Mouse (Mus musculus): ENCODE data around the gene Xxylt1. TPM values are rescaled to one million over a fixed set of nuclear protein-coding genes. Genes with fewer than 3 reads are reported as not detected.

Gene Xxylt1
- polyA plus RNA-seq, 1 experiment from 2014 or later = 13.7 TPM

DNA sequence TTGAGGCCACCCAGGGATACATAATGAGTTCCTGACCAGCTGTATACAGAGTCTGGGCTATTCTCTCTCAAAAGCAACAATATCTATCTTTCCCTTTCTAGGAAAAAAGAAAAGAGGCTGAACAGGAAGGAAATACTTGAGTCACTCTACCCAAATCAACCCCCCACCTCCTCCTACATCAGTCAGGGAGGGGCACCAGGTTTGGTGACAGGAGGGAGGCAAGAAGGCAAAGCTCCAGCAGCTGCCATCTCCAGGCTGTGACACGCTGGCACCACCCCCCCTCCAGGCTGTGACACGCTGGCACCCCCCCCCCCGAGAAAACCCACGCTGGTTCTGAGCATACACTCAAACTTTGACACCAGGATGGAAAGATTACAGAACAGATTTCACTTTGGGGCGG lies 85.8 kb downstream of the Xxylt1 start:
- Histone ChIP-seq H3K4me1 (ENCODE audit: control insufficient read depth, insufficient read depth, low read length) (peaks cover 6% of the 10 kb centered on the region), H3K27me3 (ENCODE audit: control insufficient read depth, insufficient read depth, low read depth, low read length) (no peaks in the 10 kb centered on the region), H3K9me3 (replicated peaks; ENCODE audit: control insufficient read depth, low read length, poor library complexity, severe bottlenecking) (no peaks in the 10 kb centered on the region), H3K9ac (ENCODE audit: low read depth, low read length) (no peak overlapping the region), H3K4me2 (ENCODE audit: low read length) (no peak overlapping the region), H3K36me3 (ENCODE audit: control insufficient read depth, insufficient read depth, low read length) (no peaks in the 10 kb centered on the region), H3K27ac (ENCODE audit: low read length) (no peak overlapping the region), H3K4me3 (ENCODE audit: low read depth, low read length) (no peak overlapping the region)
- 86% methylated on average over 5 of the region's 5 CpGs for WGBS
- no peak for ATAC-seq

DNA sequence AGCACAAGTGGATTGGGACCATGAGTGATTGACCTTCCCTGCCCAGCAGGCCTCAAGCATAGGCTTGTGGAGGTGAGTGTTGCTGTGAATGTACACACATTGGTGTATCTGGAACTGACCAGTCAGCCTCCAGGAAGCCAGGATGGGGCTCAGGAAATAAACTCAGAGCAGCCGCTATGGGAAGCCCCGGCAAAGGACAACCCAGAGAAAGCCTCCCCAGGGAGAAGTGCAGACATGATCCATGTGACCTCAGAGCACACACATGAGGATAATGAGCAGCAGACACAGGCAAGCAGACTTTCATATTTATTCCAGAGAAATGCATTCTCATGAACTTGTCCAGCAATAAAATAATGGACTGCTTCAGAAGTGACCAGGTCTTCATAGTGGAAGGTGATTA lies 86.4 kb downstream of the Xxylt1 start:
- ATAC-seq = no peak
- H3K36me3 ChIP-seq (ENCODE audit: control insufficient read depth, insufficient read depth, low read length) = no peaks in the 10 kb centered on the region
- 72% methylated on average over 2 of the region's 2 CpGs for WGBS
- H3K4me3 ChIP-seq (ENCODE audit: low read depth, low read length) = no peak overlapping the region
- H3K27me3 ChIP-seq (ENCODE audit: control insufficient read depth, insufficient read depth, low read depth, low read length) = no peaks in the 10 kb centered on the region
- H3K4me2 ChIP-seq (ENCODE audit: low read length) = no peak overlapping the region
- no peaks in the 10 kb centered on the region for H3K9me3 ChIP-seq (replicated peaks; ENCODE audit: control insufficient read depth, low read length, poor library complexity, severe bottlenecking)
- no peak overlapping the region for H3K27ac ChIP-seq (ENCODE audit: low read length)
- peaks cover 6% of the 10 kb centered on the region for H3K4me1 ChIP-seq (ENCODE audit: control insufficient read depth, insufficient read depth, low read length)
- no peak overlapping the region for H3K9ac ChIP-seq (ENCODE audit: low read depth, low read length)

DNA sequence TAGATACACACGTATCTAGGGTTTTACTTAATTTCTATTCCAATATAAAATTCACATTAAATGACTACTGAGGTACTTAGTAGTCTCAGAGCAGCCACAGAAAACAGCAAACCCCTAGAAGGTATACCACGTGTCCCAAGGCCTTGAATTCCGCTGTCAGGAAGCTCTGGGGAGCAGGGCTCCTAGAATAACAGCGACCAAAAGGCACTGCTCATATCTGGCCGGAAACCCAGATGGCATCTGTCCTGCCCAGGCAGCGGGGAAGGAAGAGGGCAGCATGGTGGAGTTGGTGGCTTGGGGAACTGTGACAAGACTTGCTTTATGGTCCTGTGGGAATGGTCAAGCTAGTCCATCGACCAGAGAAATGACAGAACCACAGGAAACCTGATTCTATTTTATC lies 86.9 kb downstream of the Xxylt1 start:
- H3K9me3 ChIP-seq (replicated peaks; ENCODE audit: control insufficient read depth, low read length, poor library complexity, severe bottlenecking) = no peaks in the 10 kb centered on the region
- no peak overlapping the region for H3K4me3 ChIP-seq (ENCODE audit: low read depth, low read length)
- no peak overlapping the region for H3K4me2 ChIP-seq (ENCODE audit: low read length)
- H3K27ac ChIP-seq (ENCODE audit: low read length) = no peak overlapping the region
- H3K36me3 ChIP-seq (ENCODE audit: control insufficient read depth, insufficient read depth, low read length) = no peaks in the 10 kb centered on the region
- H3K9ac ChIP-seq (ENCODE audit: low read depth, low read length) = no peak overlapping the region
- H3K27me3 ChIP-seq (ENCODE audit: control insufficient read depth, insufficient read depth, low read depth, low read length) = no peaks in the 10 kb centered on the region
- 83% methylated on average over 7 of the region's 7 CpGs for WGBS
- peaks cover 6% of the 10 kb centered on the region for H3K4me1 ChIP-seq (ENCODE audit: control insufficient read depth, insufficient read depth, low read length)
- ATAC-seq = no peak

DNA sequence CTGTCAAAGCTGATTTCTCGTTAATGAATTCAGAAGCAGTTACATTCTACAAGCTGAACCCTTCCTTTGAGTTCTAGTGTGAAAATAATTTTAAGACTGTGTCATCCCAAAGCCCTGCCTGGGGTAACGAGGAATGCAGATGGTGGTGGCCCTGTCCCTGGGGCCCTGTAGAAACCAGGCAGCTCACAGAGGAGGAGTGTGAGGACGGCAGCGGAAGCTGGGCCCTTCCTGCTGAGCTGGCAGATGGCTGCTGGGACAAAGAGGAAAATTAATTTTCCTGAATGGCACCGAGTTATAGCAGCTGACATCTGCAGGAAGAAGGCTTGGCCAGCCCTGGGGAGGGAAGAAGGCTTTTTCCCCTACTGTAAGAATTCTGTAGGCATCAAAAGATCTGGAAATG lies 88.7 kb downstream of the Xxylt1 start:
- peak overlapping the region; percentile 44; the same call in 1 of the 2 replicates for H3K27ac ChIP-seq (ENCODE audit: low read length)
- 33% methylated on average over 5 of the region's 5 CpGs for WGBS
- H3K4me3 ChIP-seq (ENCODE audit: low read depth, low read length) = no peak overlapping the region
- no peak overlapping the region for H3K9ac ChIP-seq (ENCODE audit: low read depth, low read length)
- ATAC-seq = no peak
- no peak overlapping the region for H3K4me2 ChIP-seq (ENCODE audit: low read length)
- H3K9me3 ChIP-seq (replicated peaks; ENCODE audit: control insufficient read depth, low read length, poor library complexity, severe bottlenecking) = no peaks in the 10 kb centered on the region
- no peaks in the 10 kb centered on the region for H3K36me3 ChIP-seq (ENCODE audit: control insufficient read depth, insufficient read depth, low read length)
- H3K4me1 ChIP-seq (ENCODE audit: control insufficient read depth, insufficient read depth, low read length) = peaks cover 15% of the 10 kb centered on the region
- H3K27me3 ChIP-seq (ENCODE audit: control insufficient read depth, insufficient read depth, low read depth, low read length) = no peaks in the 10 kb centered on the region

DNA sequence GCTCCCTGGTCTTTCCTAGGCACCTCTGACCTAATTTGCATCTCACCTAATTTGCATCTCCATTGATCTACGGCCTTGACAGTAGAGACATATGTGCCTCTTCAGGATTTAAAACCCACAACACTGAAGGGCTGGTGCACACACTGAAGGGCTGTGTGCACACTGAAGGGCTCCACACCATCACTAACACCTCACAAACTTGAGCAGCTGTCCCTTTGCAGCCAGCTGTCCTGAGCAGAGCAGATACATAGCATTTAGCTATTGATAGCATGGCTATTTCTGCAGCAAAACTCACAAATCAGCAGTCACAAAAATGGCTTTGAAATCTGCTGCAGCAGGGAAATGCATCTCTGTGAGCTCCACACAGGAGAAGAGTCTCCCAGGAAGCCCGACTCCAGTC lies 90.6 kb downstream of the Xxylt1 start:
- H3K27ac ChIP-seq (ENCODE audit: low read length) = no peak overlapping the region
- 25% methylated on average over 2 of the region's 2 CpGs for WGBS
- no peak for ATAC-seq

DNA sequence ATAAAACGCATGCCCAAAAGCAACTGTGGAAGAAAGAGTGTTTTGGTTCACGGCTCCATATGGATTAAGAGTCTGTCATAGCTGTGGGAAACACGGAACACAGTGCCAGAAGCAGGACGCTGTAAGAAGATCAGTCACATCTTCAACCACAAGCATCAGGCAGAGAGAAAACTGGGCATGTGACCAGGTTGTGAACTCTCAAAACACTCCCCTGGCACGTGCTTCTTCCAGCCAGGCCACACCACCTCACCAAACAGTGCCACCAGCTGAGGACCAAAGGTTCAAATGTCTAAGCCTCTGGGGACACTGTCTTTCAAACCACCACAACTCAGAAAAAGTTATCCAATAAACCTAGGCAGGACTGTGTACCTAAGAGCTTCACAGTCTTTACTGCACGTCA lies 93.0 kb downstream of the Xxylt1 start:
- WGBS = 70% methylated on average over 6 of the region's 6 CpGs
- no peak overlapping the region for H3K9ac ChIP-seq (ENCODE audit: low read depth, low read length)
- no peak overlapping the region for H3K4me3 ChIP-seq (ENCODE audit: low read depth, low read length)
- no peak for ATAC-seq
- no peaks in the 10 kb centered on the region for H3K36me3 ChIP-seq (ENCODE audit: control insufficient read depth, insufficient read depth, low read length)
- H3K9me3 ChIP-seq (replicated peaks; ENCODE audit: control insufficient read depth, low read length, poor library complexity, severe bottlenecking) = no peaks in the 10 kb centered on the region
- peak overlapping the region; percentile 42 for H3K27ac ChIP-seq (ENCODE audit: low read length)
- H3K27me3 ChIP-seq (ENCODE audit: control insufficient read depth, insufficient read depth, low read depth, low read length) = no peaks in the 10 kb centered on the region
- H3K4me1 ChIP-seq (ENCODE audit: control insufficient read depth, insufficient read depth, low read length) = peaks cover 24% of the 10 kb centered on the region
- no peak overlapping the region for H3K4me2 ChIP-seq (ENCODE audit: low read length)

More for the DNA sequence above, 90.6 kb downstream of the Xxylt1 start:
- Histone ChIP-seq H3K4me1 (ENCODE audit: control insufficient read depth, insufficient read depth, low read length) (peaks cover 16% of the 10 kb centered on the region), H3K9me3 (replicated peaks; ENCODE audit: control insufficient read depth, low read length, poor library complexity, severe bottlenecking) (no peaks in the 10 kb centered on the region), H3K4me2 (ENCODE audit: low read length) (no peak overlapping the region), H3K27me3 (ENCODE audit: control insufficient read depth, insufficient read depth, low read depth, low read length) (no peaks in the 10 kb centered on the region), H3K4me3 (ENCODE audit: low read depth, low read length) (no peak overlapping the region), H3K36me3 (ENCODE audit: control insufficient read depth, insufficient read depth, low read length) (no peaks in the 10 kb centered on the region), H3K9ac (ENCODE audit: low read depth, low read length) (no peak overlapping the region)

DNA sequence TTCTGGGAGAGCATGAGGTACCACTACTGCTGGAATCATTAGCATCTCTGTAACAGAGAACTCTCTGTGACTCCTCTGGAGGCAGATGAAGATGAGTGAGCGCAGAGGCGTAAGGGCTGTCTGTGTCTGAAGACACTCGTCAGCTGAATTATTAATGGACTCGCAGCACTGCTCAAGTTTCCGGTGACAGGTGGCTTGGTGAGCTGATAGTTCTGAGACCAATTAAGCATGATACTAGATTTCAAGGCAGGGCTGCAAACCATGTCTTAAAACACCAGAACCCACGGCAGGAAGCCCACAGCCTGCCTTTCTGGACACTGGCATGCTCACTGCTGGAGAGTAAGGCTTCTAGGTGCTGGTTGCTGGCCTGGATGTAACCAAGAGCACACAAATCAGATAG lies 93.5 kb downstream of the Xxylt1 start:
- H3K27me3 ChIP-seq (ENCODE audit: control insufficient read depth, insufficient read depth, low read depth, low read length) = no peaks in the 10 kb centered on the region
- ATAC-seq = peak; percentile 51; the same call in 1 of the 2 replicates
- H3K4me3 ChIP-seq (ENCODE audit: low read depth, low read length) = no peak overlapping the region
- no peak overlapping the region for H3K9ac ChIP-seq (ENCODE audit: low read depth, low read length)
- no peaks in the 10 kb centered on the region for H3K36me3 ChIP-seq (ENCODE audit: control insufficient read depth, insufficient read depth, low read length)
- peaks cover 21% of the 10 kb centered on the region for H3K4me1 ChIP-seq (ENCODE audit: control insufficient read depth, insufficient read depth, low read length)
- no peak overlapping the region for H3K4me2 ChIP-seq (ENCODE audit: low read length)
- peak overlapping the region; percentile 33; the same call in 1 of the 2 replicates for H3K27ac ChIP-seq (ENCODE audit: low read length)
- 51% methylated on average over 6 of the region's 6 CpGs for WGBS
- no peaks in the 10 kb centered on the region for H3K9me3 ChIP-seq (replicated peaks; ENCODE audit: control insufficient read depth, low read length, poor library complexity, severe bottlenecking)

DNA sequence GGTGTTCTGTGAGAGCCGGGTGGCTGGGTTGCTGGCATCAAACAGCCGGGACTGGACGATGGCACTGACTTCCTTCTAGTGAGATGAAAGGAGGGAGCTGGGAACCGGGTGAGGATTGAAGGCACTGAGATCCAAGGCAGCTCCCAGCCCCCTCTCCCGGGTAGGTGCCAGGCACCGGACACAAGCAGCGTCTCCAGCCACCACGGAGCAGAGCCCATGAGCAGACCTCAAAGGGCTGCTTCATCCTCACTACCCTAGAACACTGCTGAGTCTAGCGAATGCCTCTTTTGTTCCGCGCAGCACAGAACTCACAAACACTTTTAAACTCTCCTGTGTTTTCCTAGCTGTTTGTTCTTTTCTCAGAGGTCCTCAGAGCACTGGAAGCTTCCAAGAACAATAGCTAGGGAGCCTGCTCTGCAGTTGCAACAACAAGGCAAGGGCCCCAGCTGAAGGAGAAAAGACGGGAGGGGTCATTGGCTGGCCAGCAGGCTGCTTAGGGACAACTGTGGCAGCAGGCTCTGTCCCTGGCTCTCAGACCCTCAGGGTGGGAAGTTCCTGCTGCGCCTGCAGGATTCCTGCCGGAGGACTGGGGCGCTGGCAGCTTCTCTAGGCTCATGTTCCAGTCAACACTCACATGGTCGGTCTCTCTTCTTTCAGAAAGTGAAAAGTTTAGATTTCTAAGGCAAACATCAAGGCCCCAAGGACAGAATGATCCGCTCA lies 96.2 kb downstream of the Xxylt1 start:
- no peaks in the 10 kb centered on the region for H3K9me3 ChIP-seq (replicated peaks; ENCODE audit: control insufficient read depth, low read length, poor library complexity, severe bottlenecking)
- H3K4me2 ChIP-seq (ENCODE audit: low read length) = no peak overlapping the region
- H3K27ac ChIP-seq (ENCODE audit: low read length) = peak overlapping the region; percentile 9
- H3K27me3 ChIP-seq (ENCODE audit: control insufficient read depth, insufficient read depth, low read depth, low read length) = no peaks in the 10 kb centered on the region
- no peak overlapping the region for H3K4me3 ChIP-seq (ENCODE audit: low read depth, low read length)
- H3K4me1 ChIP-seq (ENCODE audit: control insufficient read depth, insufficient read depth, low read length) = peaks cover 17% of the 10 kb centered on the region
- no peaks in the 10 kb centered on the region for H3K36me3 ChIP-seq (ENCODE audit: control insufficient read depth, insufficient read depth, low read length)
- WGBS = 24% methylated on average over 17 of the region's 17 CpGs
- ATAC-seq = 0 out of 2 replicates have a peak, but pooled peaks have one; percentile 34
- no peak overlapping the region for H3K9ac ChIP-seq (ENCODE audit: low read depth, low read length)

DNA sequence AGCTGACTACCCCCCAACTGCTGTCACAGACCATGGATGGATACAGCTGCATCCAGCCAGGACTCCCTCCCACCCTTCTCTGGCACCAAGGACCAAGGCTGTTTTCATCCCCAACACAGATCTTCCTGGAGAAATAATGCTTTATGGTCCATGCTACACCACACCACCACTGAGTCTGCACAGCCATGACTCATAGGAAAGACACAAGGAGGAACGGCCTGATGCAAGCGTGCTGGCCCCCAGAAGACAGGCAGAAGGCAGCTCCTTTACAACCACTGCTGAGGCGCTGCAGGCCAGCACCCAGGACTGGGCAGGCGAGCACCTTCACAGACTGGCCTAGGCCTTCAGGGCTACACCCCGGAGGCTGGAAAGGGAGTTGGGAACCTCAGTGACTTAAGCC lies 97.1 kb downstream of the Xxylt1 start:
- peak overlapping the region; percentile 9; the same call in 1 of the 2 replicates for H3K27ac ChIP-seq (ENCODE audit: low read length)
- ATAC-seq = no peak
- no peaks in the 10 kb centered on the region for H3K27me3 ChIP-seq (ENCODE audit: control insufficient read depth, insufficient read depth, low read depth, low read length)
- H3K4me3 ChIP-seq (ENCODE audit: low read depth, low read length) = no peak overlapping the region
- no peaks in the 10 kb centered on the region for H3K36me3 ChIP-seq (ENCODE audit: control insufficient read depth, insufficient read depth, low read length)
- peaks cover 17% of the 10 kb centered on the region for H3K4me1 ChIP-seq (ENCODE audit: control insufficient read depth, insufficient read depth, low read length)
- H3K4me2 ChIP-seq (ENCODE audit: low read length) = no peak overlapping the region
- 92% methylated on average over 5 of the region's 5 CpGs for WGBS
- H3K9me3 ChIP-seq (replicated peaks; ENCODE audit: control insufficient read depth, low read length, poor library complexity, severe bottlenecking) = no peaks in the 10 kb centered on the region
- H3K9ac ChIP-seq (ENCODE audit: low read depth, low read length) = no peak overlapping the region

All from midbrain, embryonic 16.5 days (tissue).